Mouse (Mus musculus) liver, embryonic 15.5 days (tissue): Measurements from ENCODE around the gene Krt33b. TPM values are rescaled to one million over a fixed set of nuclear protein-coding genes. Genes with fewer than 3 reads are reported as not detected.

Source experiments
- ATAC-seq: fragments of 200-750 bp; cut with Nextera tagmentation; 2 replicates; pipeline ENCODE4 v1.8.0; 2017; ENCODE audit warnings: moderate number of reproducible peaks, mild to moderate bottlenecking, moderate library complexity; ENCODE audit not compliant: insufficient read depth
- H3K27ac ChIP-seq: fragments of 300-500 bp; sonication (generic); replicated peaks from 2 replicates; pipeline ENCODE4 v1.5.1; 2015; ENCODE audit warnings: mild to moderate bottlenecking, inconsistent platforms
- H3K27me3 ChIP-seq: fragments of 300-500 bp; sonication (generic); 2 replicates; pipeline ENCODE4 v1.6.1; 2015; ENCODE audit warnings: mild to moderate bottlenecking, inconsistent platforms
- H3K36me3 ChIP-seq: fragments of 300-500 bp; sonication (generic); replicated peaks from 2 replicates; pipeline ENCODE4 v1.6.1; 2015; ENCODE audit warnings: moderate library complexity, mild to moderate bottlenecking, inconsistent platforms
- H3K4me1 ChIP-seq: fragments of 300-500 bp; sonication (generic); replicated peaks from 2 replicates; pipeline ENCODE4 v1.6.1; 2015; ENCODE audit warnings: inconsistent platforms
- H3K4me2 ChIP-seq: fragments of 300-500 bp; sonication (generic); 2 replicates; pipeline ENCODE4 v1.6.1; 2015; ENCODE audit warnings: moderate library complexity, mild to moderate bottlenecking, inconsistent platforms
- H3K4me3 ChIP-seq: fragments of 300-500 bp; sonication (generic); replicated peaks from 2 replicates; pipeline ENCODE4 v1.5.1; 2015; ENCODE audit warnings: mild to moderate bottlenecking, inconsistent platforms
- H3K9ac ChIP-seq: fragments of 300-500 bp; sonication (generic); 2 replicates; pipeline ENCODE4 v1.6.1; 2015; ENCODE audit warnings: moderate library complexity, mild to moderate bottlenecking, inconsistent platforms
- H3K9me3 ChIP-seq: fragments of 300-500 bp; sonication (generic); replicated peaks from 2 replicates; pipeline ENCODE4 v1.6.1; 2016; ENCODE audit warnings: inconsistent platforms
- WGBS: fragments of 180-500 bp; shearing (Covaris S2); methylation state at CpG from one replicate; pipeline ENCODE4 v1.1.7; 2015; ENCODE audit warnings: mixed read lengths; ENCODE audit not compliant: insufficient replicate concordance; 5-methylcytosine and 5-hydroxymethylcytosine counted together
- polyA plus RNA-seq: library from polyadenylated mRNA; unstranded; fragments of >200 nt; fragmentation: Nextera tagmentation; extraction: Ambion mirVana; gene quantifications from 2 replicates; pipeline ENCODE4 v1.2.1, GENCODE M21; 2015

Krt33b gene
- polyA plus RNA-seq, 1 experiment from 2014 or later: not detected

DNA sequence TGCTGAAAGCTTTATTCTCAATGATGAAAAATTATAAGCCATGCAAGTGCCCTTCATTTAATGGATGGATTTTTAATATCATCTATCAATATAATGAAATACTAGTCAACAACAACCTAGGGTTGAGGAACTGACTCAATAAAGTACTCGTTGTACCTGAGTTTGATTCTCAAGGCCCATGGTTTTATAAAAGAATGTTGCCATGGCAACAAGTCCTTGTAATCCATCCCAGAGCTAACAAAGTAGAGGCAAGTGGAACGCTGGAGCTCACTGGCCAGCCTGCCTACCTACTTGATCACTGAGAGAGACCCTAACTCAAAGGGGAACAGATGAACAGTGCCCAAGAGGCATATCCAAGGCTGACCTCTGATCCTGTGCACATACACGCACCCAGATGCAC, 39.1 kb downstream of the Krt33b start:
- no peaks in the 10 kb centered on the region for H3K4me1 ChIP-seq
- peaks cover 14% of the 10 kb centered on the region; the same call in 1 of the 2 replicates for H3K27me3 ChIP-seq
- no peaks in the 10 kb centered on the region for H3K9me3 ChIP-seq
- H3K27ac ChIP-seq: no peak overlapping the region
- no peaks in the 10 kb centered on the region for H3K36me3 ChIP-seq
- WGBS: 58% methylated on average over 3 of the region's 3 CpGs
- ATAC-seq: no peak
- H3K9ac ChIP-seq: no peak overlapping the region
- H3K4me3 ChIP-seq: no peak overlapping the region
- no peak overlapping the region for H3K4me2 ChIP-seq

DNA sequence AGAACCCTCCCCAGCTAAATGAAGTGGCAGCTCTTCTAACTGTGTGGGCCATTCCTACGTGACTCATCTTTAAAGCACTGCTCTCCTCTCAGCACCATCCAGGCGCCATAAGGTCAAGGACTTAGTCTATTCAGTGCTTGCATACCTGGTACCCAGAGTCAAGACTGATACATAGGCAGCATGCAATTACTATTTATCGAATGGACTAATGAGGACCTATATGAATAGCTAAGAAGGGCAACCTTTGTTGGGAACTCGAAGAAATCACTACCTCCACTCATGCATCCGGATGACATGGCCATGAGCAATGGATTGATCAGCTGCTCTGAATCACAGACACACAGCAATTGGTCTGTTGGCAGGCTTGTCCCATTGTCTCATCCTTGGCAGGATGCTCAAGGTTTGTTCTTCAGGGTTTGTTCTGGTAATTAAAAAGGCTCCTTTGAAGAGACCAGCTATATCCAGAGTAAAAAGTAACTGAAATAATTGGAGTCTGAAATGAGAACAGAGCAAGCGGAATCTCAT, 39.7 kb downstream of the Krt33b start:
- Histone ChIP-seq H3K4me1 (no peaks in the 10 kb centered on the region), H3K9me3 (no peaks in the 10 kb centered on the region), H3K36me3 (no peaks in the 10 kb centered on the region), H3K4me3 (no peak overlapping the region), H3K27me3 (peaks cover 14% of the 10 kb centered on the region; the same call in 1 of the 2 replicates), H3K27ac (no peak overlapping the region), H3K4me2 (no peak overlapping the region), H3K9ac (no peak overlapping the region)
- no peak for ATAC-seq
- WGBS: 55% methylated on average over 6 of the region's 6 CpGs

DNA sequence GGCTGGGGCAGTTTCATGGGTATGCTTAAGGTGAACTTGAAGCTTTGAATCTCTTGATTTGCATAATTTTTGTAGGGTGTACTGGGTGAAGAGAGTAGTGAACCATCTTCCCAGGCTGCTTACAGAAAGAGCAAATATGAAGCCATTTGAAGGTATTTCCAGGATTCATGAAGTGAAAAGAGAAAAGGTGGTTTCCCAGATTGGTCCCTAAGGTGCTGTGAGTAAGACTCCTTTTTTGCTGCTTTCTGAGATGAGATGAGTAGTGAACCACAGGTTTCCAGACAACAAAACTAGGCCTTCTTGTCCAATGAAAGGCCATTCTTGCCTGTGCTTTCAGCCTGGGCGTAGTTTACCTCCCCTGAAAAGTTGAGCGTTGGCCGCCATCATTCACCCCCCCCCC, 41.1 kb downstream of the Krt33b start:
- no peak for ATAC-seq
- H3K4me3 ChIP-seq: no peak overlapping the region
- no peak overlapping the region for H3K9ac ChIP-seq
- no peaks in the 10 kb centered on the region for H3K9me3 ChIP-seq
- no peak overlapping the region for H3K4me2 ChIP-seq
- H3K27me3 ChIP-seq: peaks cover 5% of the 10 kb centered on the region; the same call in 1 of the 2 replicates
- whole genome bisulfite sequencing: 75% methylated on average over 3 of the region's 3 CpGs
- H3K36me3 ChIP-seq: no peaks in the 10 kb centered on the region
- no peak overlapping the region for H3K27ac ChIP-seq
- no peaks in the 10 kb centered on the region for H3K4me1 ChIP-seq

DNA sequence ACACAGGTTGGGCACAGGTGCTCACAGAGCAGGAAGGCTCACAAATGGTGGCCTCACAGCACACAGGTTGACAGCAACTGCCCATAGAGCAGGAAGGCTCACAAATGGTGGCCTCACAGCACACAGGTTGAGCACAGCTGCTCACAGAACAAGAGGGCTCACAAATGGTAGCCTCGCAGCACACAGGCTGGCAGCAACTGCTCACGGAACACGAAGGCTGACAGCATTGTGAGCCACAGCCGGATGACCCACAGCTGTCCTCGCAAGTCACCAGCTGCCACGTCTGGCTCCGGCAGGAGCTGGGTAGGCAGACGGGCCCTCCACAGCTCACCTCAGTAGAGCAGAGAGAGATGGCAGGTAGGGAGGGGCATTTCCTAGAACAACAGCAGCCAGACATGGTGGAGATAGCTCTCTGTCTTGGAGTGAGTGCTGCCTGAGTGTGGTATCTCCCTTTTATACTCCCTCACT, 43.5 kb downstream of the Krt33b start, which contains the start of gene Krtap16-1:
Krtap16-1 (minus strand) TSS at position 418 of the 468 bp plus-strand sequence.
- Histone ChIP-seq H3K9ac (no peak within 1 kb of the TSS), H3K4me2 (no peak within 1 kb of the TSS), H3K4me1 (no peaks in the 10 kb centered on the region), H3K9me3 (no peaks in the 10 kb centered on the region), H3K27ac (no peak within 1 kb of the TSS), H3K4me3 (no peak within 1 kb of the TSS), H3K36me3 (no peaks in the 10 kb centered on the region), H3K27me3 (no peaks in the 10 kb centered on the region)
- WGBS: 73% methylated on average over 8 of the region's 8 CpGs
- no peak for ATAC-seq

DNA sequence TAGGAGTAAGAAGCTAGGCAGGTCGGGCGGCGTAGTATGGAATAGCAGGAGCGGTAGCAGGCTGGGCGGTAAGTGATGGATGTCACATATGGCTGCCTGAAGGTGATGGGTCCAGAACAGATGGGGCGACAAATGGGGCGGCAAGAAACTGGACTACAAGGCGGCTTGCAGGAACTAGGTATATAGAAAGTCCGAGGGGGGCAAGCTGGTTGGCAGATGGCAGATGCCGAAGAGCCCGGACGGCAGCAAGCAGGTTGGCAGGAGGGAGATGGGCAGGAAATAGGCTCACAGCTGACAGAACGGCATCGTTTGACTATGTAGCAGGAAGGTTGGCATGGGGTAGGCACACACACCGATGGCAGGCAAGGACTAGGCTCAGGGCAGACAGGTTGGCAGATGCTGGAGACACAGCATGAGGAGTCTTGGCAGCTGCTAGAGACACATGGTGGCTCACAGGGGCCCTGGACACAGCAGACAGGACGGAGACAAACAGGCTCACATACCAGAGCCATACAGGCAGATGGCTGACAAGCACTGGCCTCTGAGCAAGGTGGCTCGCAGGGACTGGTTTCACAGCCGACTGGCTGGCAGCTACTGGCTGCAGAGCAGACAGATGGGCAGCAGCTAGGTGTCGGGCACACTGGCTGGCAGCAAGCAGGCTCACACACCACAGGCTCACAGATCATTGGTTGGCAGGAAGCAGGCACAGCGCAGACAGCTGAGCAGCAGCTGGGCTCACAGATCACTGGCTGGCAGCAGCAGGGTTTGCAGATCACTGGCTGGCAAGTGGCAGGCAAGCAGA, 44.2 kb downstream of the Krt33b start:
- Histone ChIP-seq H3K9me3 (no peaks in the 10 kb centered on the region), H3K27me3 (no peaks in the 10 kb centered on the region), H3K4me3 (no peak overlapping the region), H3K36me3 (no peaks in the 10 kb centered on the region), H3K9ac (no peak overlapping the region), H3K27ac (no peak overlapping the region), H3K4me1 (no peaks in the 10 kb centered on the region), H3K4me2 (no peak overlapping the region)
- no peak for ATAC-seq
- 74% methylated on average over 20 of the region's 20 CpGs for WGBS

DNA sequence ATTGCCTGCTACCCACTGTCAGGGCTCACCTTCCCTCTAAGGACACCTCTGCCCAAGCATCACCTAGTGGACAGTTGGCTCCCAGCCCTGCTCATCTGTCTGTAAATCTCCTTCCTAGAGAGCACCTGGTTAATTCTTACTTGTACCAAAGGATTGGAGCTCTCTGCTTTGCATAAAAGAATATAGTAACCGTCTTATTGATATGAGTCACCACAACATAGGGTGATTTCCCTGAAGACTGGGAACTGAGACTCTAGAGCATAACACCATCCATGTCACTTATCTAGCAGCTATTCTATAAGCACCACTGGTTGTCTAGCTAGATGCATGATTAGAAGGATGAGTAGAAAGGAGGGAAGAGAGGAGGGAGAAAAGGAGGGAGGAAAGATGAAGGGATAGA, 46.2 kb downstream of the Krt33b start:
- no peaks in the 10 kb centered on the region for H3K27me3 ChIP-seq
- no peak for ATAC-seq
- no peaks in the 10 kb centered on the region for H3K4me1 ChIP-seq
- H3K4me3 ChIP-seq: no peak overlapping the region
- 60% methylated on average over 1 of the region's 1 CpGs for WGBS
- H3K27ac ChIP-seq: no peak overlapping the region
- no peaks in the 10 kb centered on the region for H3K36me3 ChIP-seq
- no peak overlapping the region for H3K4me2 ChIP-seq
- H3K9ac ChIP-seq: no peak overlapping the region
- H3K9me3 ChIP-seq: no peaks in the 10 kb centered on the region

DNA sequence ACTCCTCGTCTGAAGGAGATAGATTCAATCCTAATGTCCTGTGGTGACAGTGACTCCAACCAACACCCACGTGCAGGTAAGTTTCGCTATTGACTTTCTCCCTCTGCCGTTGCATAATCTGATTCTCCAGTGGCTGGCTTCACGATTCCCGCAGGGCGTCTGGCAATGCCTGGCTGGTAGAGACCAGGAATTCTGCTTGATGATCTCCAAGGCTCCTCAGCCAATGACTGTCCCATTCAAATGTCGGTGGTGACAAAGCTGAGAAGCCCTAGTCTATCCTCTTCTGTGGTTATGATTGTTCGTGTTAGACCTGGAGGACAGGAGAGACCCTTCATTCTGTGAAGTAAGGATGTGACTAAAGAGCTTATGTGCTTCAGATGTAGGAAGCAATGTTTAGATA, 46.9 kb downstream of the Krt33b start:
- no peak overlapping the region for H3K4me2 ChIP-seq
- no peak overlapping the region for H3K27ac ChIP-seq
- no peaks in the 10 kb centered on the region for H3K9me3 ChIP-seq
- no peaks in the 10 kb centered on the region for H3K27me3 ChIP-seq
- WGBS: 67% methylated on average over 9 of the region's 9 CpGs
- no peaks in the 10 kb centered on the region for H3K4me1 ChIP-seq
- no peak overlapping the region for H3K4me3 ChIP-seq
- H3K36me3 ChIP-seq: no peaks in the 10 kb centered on the region
- no peak for ATAC-seq
- H3K9ac ChIP-seq: no peak overlapping the region

DNA sequence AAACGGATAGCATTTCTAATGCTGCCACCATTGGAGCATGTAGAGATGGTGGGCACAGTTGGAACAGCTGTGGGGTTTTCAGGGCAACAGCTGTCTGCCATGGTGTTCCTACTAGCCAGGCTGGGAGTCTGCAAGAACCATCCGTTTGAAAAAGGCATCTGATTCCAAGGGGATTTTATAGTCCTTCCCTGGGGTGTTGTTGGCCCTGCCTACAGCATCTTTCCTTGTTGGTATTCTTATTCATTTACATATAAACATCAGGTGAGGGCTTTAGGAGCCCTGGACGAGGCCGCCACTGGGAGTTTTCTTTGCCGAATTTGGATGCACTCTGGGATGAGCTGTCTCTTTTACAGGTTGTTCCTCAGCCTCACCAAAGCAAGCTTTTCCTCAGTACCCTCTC, 50.7 kb downstream of the Krt33b start, which contains the start of gene Krtap29-1:
Krtap29-1 (minus strand) TSS at position 101 of the 400 bp plus-strand sequence.
- Histone ChIP-seq H3K36me3 (no peaks in the 10 kb centered on the region), H3K4me3 (no peak within 1 kb of the TSS), H3K4me2 (no peak within 1 kb of the TSS), H3K9ac (no peak within 1 kb of the TSS), H3K27me3 (no peaks in the 10 kb centered on the region), H3K4me1 (no peaks in the 10 kb centered on the region), H3K9me3 (no peaks in the 10 kb centered on the region), H3K27ac (no peak within 1 kb of the TSS)
- 62% methylated on average over 5 of the region's 5 CpGs for WGBS
- no peak for ATAC-seq

Other genes with a start within 250 kb of the Krt33b start
- gene Krtap4-8, start 249.2 kb downstream of the Krt33b start, polyA plus RNA-seq: not detected in 2 replicates
- not detected in 2 replicates for gene Krtap4-9, start 244.7 kb downstream of the Krt33b start, polyA plus RNA-seq
- gene Gm11596, start 236.4 kb downstream of the Krt33b start, polyA plus RNA-seq: not detected in 2 replicates
- not detected in 2 replicates for gene Gm11569, start 230.9 kb downstream of the Krt33b start, polyA plus RNA-seq
- gene Gm11554, start 225.4 kb downstream of the Krt33b start, polyA plus RNA-seq: not detected in 2 replicates
- gene Krtap4-13, start 220.0 kb downstream of the Krt33b start, polyA plus RNA-seq: not detected in 2 replicates
- gene Gm11564, start 214.2 kb downstream of the Krt33b start, polyA plus RNA-seq: not detected in 2 replicates
- gene 2300003K06Rik, start 191.8 kb downstream of the Krt33b start, polyA plus RNA-seq: not detected in 2 replicates
- gene Krtap4-16, start 178.3 kb downstream of the Krt33b start, polyA plus RNA-seq: not detected in 2 replicates
- gene Gm11568, start 172.0 kb downstream of the Krt33b start, polyA plus RNA-seq: not detected in 2 replicates
- gene Gm11559, start 165.4 kb downstream of the Krt33b start, polyA plus RNA-seq: not detected in 2 replicates
- gene Krtap9-1, start 156.5 kb downstream of the Krt33b start, polyA plus RNA-seq: not detected in 2 replicates
- not detected in 2 replicates for gene Gm11567, start 150.7 kb downstream of the Krt33b start, polyA plus RNA-seq
- gene Krtap31-1, start 121.9 kb downstream of the Krt33b start, polyA plus RNA-seq: not detected in 2 replicates
- gene Gm11565, start 115.1 kb downstream of the Krt33b start, polyA plus RNA-seq: not detected in 2 replicates
- not detected in 2 replicates for gene Krtap31-2, start 93.6 kb downstream of the Krt33b start, polyA plus RNA-seq
- gene Krtap9-5, start 81.4 kb downstream of the Krt33b start, polyA plus RNA-seq: not detected in 2 replicates
- gene Krtap29-1, start 50.8 kb downstream of the Krt33b start, polyA plus RNA-seq: not detected in 2 replicates
- not detected in 2 replicates for gene Krtap16-1, start 43.3 kb downstream of the Krt33b start, polyA plus RNA-seq
- not detected in 2 replicates for gene Krtap17-1, start 35.9 kb downstream of the Krt33b start, polyA plus RNA-seq
- not detected in 2 replicates for gene Krt33a, start 13.7 kb downstream of the Krt33b start, polyA plus RNA-seq
- not detected in 2 replicates for gene Krt34, start 11.7 kb upstream of the Krt33b start, polyA plus RNA-seq
- not detected in 2 replicates for gene Krt31, start 20.7 kb upstream of the Krt33b start, polyA plus RNA-seq
- not detected in 2 replicates for gene Krt32, start 58.4 kb upstream of the Krt33b start, polyA plus RNA-seq
- not detected in 2 replicates for gene Krt35, start 66.4 kb upstream of the Krt33b start, polyA plus RNA-seq
- gene Krt36, start 75.8 kb upstream of the Krt33b start, polyA plus RNA-seq: not detected in 2 replicates
- 0.36 TPM in 1 of 2 replicates, not detected in the other for gene Krt13, start 91.7 kb upstream of the Krt33b start, polyA plus RNA-seq
- 0.16 and 0.84 TPM in 2 replicates for gene Krt15, start 106.1 kb upstream of the Krt33b start, polyA plus RNA-seq
- 3.6 and 4.2 TPM in 2 replicates for gene Krt19, start 118.8 kb upstream of the Krt33b start, polyA plus RNA-seq
- not detected in 2 replicates for gene Krt9, start 163.4 kb upstream of the Krt33b start, polyA plus RNA-seq
- gene Krt14, start 177.7 kb upstream of the Krt33b start, polyA plus RNA-seq: 0.50 and 0.76 TPM in 2 replicates
- not detected in 2 replicates for gene Krt16, start 219.0 kb upstream of the Krt33b start, polyA plus RNA-seq
- gene Krt17, start 231.2 kb upstream of the Krt33b start, polyA plus RNA-seq: 0.33 and 0.40 TPM in 2 replicates
- gene Krt42, start 240.0 kb upstream of the Krt33b start, polyA plus RNA-seq: not detected in 2 replicates